Mouse (Mus musculus): ENCODE results near the gene Magt1.

GRCm38 (mm10) chrX:106037185-106037752 lies 25.6 kb upstream of the Magt1 start:
- TF ChIP-seq POLR2A (IDR thresholded peaks at IDR 0.05; ENCODE audit: control insufficient read depth, low read depth, low read length): no peak
- TF ChIP-seq CTCF (IDR thresholded peaks at IDR 0.05; ENCODE audit: control insufficient read depth, insufficient read depth, insufficient replicate concordance, low read depth, low read length): no peak
